In genomic region chr11:102900763-102901162, GRCm38 (mm10) we compare ENCODE assay signal across 7 mouse cellular contexts. TPM values are rescaled to one million over a fixed set of nuclear protein-coding genes. Genes with fewer than 3 reads are reported as not detected.
DNase-seq lines count a peak whose midpoint lies in the region; ATAC-seq and TF ChIP-seq lines count a peak whose summit lies in the region.

Gfap (minus strand) TSS chr11:102900912.

- 0 out of 2 replicates have a peak, but pooled peaks cover 16% of the 10 kb centered on the region for H3K4me1 ChIP-seq in midbrain, embryonic 13.5 days (replicated peaks)
- H3K4me1 ChIP-seq in small intestine, adult 2 months (ENCODE audit: control insufficient read depth, insufficient read depth, insufficient read length, low read length) = no peaks in the 10 kb centered on the region

- H3K27ac ChIP-seq in midbrain, embryonic 13.5 days = no peak within 1 kb of the TSS
- no peak within 1 kb of the TSS for H3K27ac ChIP-seq in small intestine, adult 2 months (ENCODE audit: insufficient read depth, low read depth, low read length)

- H3K4me2 ChIP-seq in midbrain, embryonic 13.5 days (replicated peaks) = no peak within 1 kb of the TSS

- ATAC-seq in midbrain, embryonic 13.5 days = peak; percentile 75

- H3K36me3 ChIP-seq in midbrain, embryonic 13.5 days = peaks cover 6% of the 10 kb centered on the region; the same call in 1 of the 2 replicates
- no peaks in the 10 kb centered on the region for H3K36me3 ChIP-seq in small intestine, adult 2 months (ENCODE audit: control insufficient read depth, insufficient read depth, low read length)

- no peak within 1 kb of the TSS for H3K4me3 ChIP-seq in midbrain, embryonic 13.5 days (replicated peaks)
- H3K4me3 ChIP-seq in small intestine, adult 2 months (ENCODE audit: low read depth, low read length) = no peak within 1 kb of the TSS

- no peak within 1 kb of the TSS for H3K9ac ChIP-seq in midbrain, embryonic 13.5 days (replicated peaks)

- TF ChIP-seq POLR2A in small intestine, adult 2 months (IDR thresholded peaks at IDR 0.05; ENCODE audit: low read depth, low read length) = no peak

- intact Hi-C loops in left cerebral cortex, postnatal 14 days (cut with DNase I) = loop anchor here (1.0 to 5.0 kb wide), 2 partner anchors 93 to 157 kb away; no protein-coding TSS in a partner anchor

- DNase-seq in adipocyte (ENCODE audit: low spot score) = peak; percentile 94
- peak; percentile 91 to 97 for DNase-seq in cerebellum, postnatal 14 days
- peak; percentile 33 to 38 for DNase-seq in gastrocnemius, adult 8-10 months (ENCODE audit: low spot score in 2 of 2)
- DNase-seq in hindlimb bud, embryonic 11.5 days (ENCODE audit: extremely low spot score, low read depth, low spot score) = peak; percentile 91
- peak; percentile 80 to 87 for DNase-seq in left cerebral cortex, postnatal 14 days (ENCODE audit: low spot score in 2 of 2)

- WGBS in midbrain, embryonic 13.5 days = 13% methylated on average over 7 of the region's 7 CpGs
- WGBS in small intestine, adult 2 months = 5% methylated on average over 7 of the region's 7 CpGs

- peak; percentile 88 for TF ChIP-seq CTCF in small intestine, adult 2 months (IDR thresholded peaks at IDR 0.05; ENCODE audit: extremely low read depth, insufficient read length, insufficient replicate concordance, low read depth, low read length)

- no peaks in the 10 kb centered on the region for H3K9me3 ChIP-seq in midbrain, embryonic 13.5 days

- H3K27me3 ChIP-seq in midbrain, embryonic 13.5 days = peaks cover 27% of the 10 kb centered on the region
- H3K27me3 ChIP-seq in small intestine, adult 2 months (ENCODE audit: control insufficient read depth, insufficient read depth, low read length) = no peaks in the 10 kb centered on the region

RNA-seq across cellular contexts. Expression of gene Gfap, which starts in this region (rescaled TPM):
- under 1 TPM in 2 of 4 experiments, not detected in 2; 0.11 to 0.36 TPM for total RNA-seq in gastrocnemius, adult 8-10 months (2022)
- total RNA-seq in left cerebral cortex, postnatal 14 days (2021) = 100 to 1,000 TPM in 1 of 2 experiments, 10 to 100 TPM in 1; 96.5 to 141 TPM
- polyA plus RNA-seq in midbrain, embryonic 13.5 days (2015; fragmentation: Nextera tagmentation; extraction: Ambion mirVana) = not detected in 2 replicates
- polyA plus RNA-seq in small intestine, adult 2 months (2012; rRNA removed) = 0.30 and 0.65 TPM in 2 replicates

Comparison
In these comparisons a context has a peak if more than half of its experiments do, and no peak if none do; other contexts are left out.
1. RNA of gene Gfap (total RNA-seq): 96.5 to 141 TPM in left cerebral cortex, postnatal 14 days; 0.11 to 0.36 TPM in gastrocnemius, adult 8-10 months; every median in the first group is over 10 times any median in the second.
2. Peak in DNase-seq in gastrocnemius, adult 8-10 months; RNA of the gene not detected or under 1 TPM.
3. Peak in ATAC-seq in midbrain, embryonic 13.5 days; RNA of the gene not detected or under 1 TPM.
4. DNase-seq: peak in every context shown above with its lines; median percentile 94 in adipocyte; 94 in cerebellum, postnatal 14 days; 91 in hindlimb bud, embryonic 11.5 days; 84 in left cerebral cortex, postnatal 14 days; 36 in gastrocnemius, adult 8-10 months.